Mouse (Mus musculus) gastrocnemius, postnatal 14 days (tissue): Measurements from ENCODE around the gene Gjb1. TPM values are rescaled to one million over a fixed set of nuclear protein-coding genes. Genes with fewer than 3 reads are reported as not detected.

ENCODE experiments used
- DNase-seq: peaks from one replicate; pipeline ENCODE4 v3.0.0; 2021; ENCODE audit warnings: mixed read lengths
- intact Hi-C: fragments of 180-260 bp; cut with DNase I; formaldehyde crosslinking; loops from one replicate; pipeline ENCODE4 v1.15.1; 2025; ENCODE audit warnings: low total_unique reads
- total RNA-seq, 2 experiments: library from RNA; stranded (reverse); gene quantifications; 2 replicates each; pipeline ENCODE4 v1.2.3; 2021

Gjb1 gene
- total RNA-seq, 2 experiments from 2014 or later, result 0.38 to 2.5 TPM

DNA sequence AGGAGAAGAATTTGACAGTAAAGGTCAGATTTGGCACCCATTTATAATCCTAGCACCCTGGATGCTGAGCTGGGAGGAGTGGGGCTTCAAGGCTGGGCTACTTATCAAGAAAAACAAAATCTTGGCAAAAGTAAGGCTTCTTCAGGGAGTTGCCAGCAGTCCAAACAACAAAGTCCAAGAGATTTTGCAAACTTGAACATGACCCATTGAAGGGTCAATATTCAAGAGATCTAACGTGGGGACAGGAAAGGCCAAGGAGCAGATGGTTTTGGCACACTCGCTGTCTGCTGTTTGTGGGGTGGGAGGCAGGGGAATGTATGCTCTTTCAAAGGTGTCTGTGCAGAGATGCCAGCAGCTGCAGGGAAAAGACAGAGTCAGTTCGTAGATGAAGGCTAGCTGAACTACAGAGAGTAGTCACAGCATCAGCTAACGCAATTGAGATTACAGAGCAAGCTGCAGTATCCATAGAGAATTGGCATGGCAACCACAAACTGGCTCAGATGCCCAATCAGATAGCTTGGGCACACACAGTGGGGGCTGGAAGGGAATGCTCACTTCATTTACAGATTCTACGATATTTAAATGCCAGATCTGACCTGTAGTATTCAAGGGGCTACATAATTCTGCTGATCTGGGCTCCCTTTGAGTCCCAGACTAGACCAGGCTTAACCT lies 12.8 kb downstream of the Gjb1 start:
- no peak for DNase-seq
- intact Hi-C loops, result no loop called here

- intact Hi-C loops, result no loop called here
- no peak for DNase-seq
These were observed 18.2 kb downstream of the Gjb1 start for GRCm38 (mm10) chrX:101394341-101394740.

DNA sequence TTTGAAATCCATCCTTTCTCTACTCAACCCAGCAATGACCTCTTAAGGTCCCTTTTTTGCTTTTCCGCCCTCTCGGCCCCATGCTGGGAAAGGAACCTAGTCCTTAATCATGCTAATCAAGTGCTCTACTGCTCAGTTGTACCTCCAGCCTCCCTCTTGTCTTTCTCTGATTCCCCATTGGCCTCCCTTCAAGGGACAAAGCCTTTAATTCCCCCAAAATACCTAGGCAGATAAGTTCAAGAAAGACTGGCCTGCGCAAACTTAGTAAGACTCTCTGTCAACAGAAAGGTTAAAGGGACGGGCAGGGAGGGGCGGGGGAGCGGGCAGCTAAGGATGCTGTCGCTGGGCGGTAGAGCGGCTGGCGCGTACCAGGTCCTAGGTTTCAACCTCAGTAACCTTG lies 20.3 kb downstream of the Gjb1 start:
- intact Hi-C loops, result no loop called here
- no peak for DNase-seq

DNA sequence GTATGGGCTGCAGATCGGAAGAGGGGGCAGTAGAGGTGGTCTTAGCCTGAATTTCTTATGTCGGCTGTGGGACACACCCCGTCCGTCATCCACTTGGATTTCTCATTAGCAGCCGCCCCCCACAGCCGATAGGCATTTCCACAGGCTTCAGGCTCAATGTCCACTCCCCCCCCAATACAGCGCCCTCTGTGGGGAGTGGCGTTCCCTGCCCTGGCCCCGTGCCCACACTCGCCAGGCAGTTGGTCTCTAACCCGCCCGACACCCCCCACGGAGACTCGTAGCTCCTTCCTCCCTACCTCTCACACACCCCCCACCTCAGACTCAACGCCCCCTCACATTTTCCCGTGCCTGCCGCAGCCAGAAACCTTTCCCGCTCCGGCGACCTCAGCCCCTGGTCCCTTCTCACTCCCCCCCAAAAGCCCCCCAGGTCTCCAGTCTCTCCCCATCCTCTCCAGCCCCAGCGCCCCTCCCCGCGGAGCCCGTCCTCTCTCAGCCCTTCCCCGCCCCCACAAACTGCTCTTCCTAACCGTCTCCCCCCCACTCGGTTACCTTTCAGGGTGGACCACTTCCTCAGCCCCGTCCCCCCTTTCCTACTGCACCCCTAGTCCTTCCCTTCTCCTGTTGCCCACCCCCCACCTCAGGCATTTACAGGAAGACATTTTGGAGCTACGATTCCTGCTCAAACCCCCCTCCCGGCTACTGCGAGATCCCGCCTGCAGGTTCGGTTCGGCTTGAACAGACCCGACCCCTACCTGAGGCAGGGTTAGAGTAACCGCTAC lies 43.0 kb downstream of the Gjb1 start:
- intact Hi-C loops, result no loop called here
- DNase-seq, result peak; percentile 63

GRCm38 (mm10) chrX:101419725-101420699 lies 43.8 kb downstream of the Gjb1 start:
- intact Hi-C loops, result no loop called here
- DNase-seq, result peak; percentile 89

GRCm38 (mm10) chrX:101420700-101421095 lies 44.5 kb downstream of the Gjb1 start, which contains the start of gene Zmym3:
Zmym3 (minus strand) TSS chrX:101420849.
- no peak for DNase-seq
- intact Hi-C loops, result no loop called here

DNA sequence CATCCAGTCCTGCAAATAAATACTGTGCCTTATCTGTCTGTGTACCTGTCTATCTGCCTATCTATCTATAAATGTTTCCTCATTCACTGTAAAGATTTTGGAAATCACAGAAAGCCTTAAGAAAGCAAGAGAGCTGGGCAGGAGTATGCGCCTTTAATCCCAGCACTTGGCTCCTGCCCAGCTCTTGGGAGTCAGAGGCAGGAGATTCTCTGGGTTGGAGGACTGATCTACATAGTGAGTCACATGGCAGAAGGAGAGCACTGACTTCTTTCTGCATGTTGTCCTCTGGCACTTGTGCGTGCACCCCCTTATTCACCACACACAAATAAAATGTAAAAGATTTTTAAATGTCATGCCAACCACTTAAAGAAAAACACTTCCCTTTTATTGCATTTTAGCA lies 47.3 kb downstream of the Gjb1 start:
- no peak for DNase-seq
- intact Hi-C loops, result no loop called here

DNA sequence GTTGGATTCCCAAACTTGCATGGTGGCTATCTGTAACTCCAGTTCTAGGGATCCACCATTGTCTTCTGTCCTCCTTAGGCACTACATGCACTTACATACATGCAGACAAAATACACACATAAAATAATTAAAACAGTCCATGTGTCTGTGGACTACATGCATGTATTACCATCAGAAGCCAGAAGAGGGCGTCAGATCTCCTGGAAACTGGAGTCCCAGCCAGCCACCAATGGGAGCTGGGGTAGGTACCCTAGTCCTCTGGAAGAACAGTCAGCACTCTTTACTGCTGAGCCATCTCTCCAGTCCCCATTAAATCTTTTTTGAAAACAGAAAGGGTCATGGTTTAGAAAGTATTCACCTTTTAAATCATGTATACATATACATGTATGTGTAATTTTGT lies 51.6 kb downstream of the Gjb1 start:
- intact Hi-C loops, result no loop called here
- DNase-seq, result no peak

DNA sequence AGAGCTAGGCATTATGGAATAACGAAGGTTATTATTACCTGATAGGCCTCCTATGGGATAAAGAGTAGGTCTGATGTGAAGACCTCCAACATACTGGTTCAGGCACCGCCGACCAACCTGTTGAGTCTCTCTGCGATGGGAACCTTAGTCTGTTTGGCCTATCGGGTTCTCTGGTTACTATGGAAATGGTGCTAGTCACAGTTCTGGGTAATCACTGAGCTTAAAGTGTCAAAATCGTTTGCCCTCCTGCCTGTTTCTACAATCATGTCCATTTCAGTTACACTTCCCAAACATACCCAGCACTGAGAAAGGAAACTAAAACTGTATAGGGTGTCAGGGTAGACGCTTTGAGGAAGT lies 52.6 kb downstream of the Gjb1 start:
- intact Hi-C loops, result no loop called here
- no peak for DNase-seq

DNA sequence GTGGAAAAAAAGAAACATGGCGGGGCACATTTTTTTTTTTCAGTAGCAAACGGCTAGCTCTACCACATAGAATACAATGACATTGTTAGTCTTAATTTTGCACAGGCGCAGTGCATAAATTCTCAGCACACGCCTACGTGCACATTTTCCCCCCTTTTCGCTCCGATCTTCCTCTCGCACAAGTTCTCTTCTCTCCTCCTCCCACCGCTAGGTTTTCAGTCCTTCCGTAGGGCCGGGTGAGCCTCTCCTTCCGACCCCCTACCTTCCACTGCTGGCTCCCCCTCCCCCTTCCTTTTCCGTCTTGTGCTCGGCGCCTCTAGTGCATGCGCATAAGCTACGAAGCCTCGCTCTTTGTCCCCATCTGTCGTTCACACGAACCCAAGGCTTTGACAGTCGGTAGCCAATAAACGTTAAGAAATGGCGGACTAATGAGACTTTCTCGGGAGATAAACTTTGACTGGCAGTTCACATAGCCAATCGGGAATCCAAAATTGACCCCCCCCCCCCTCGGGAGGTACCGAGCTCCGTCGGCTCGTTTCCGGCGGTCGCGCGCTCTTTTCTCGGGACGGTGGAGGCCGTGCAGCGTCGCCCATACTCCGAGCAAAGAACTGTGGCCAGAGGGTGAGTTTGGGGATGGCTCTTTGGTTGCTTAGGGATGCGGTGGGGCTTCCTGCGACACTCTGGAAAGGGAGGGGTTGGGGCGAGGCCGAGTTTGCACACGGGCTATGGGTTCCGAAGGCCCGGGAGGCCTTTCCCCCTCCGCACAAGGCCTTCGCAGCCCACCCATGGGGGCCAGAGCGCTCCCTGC lies 53.2 kb downstream of the Gjb1 start, which contains the start of gene Nono:
Gene Nono (plus strand): TSS at position 177 of the 808 bp plus-strand sequence.
- DNase-seq, result peak; percentile 74
- intact Hi-C loops, result no loop called here

GRCm38 (mm10) chrX:101429976-101430375 lies 53.8 kb downstream of the Gjb1 start:
- no peak for DNase-seq
- intact Hi-C loops, result no loop called here

Other genes with a start within 250 kb of the Gjb1 start
- 10 to 100 TPM; 37.3 to 41.3 TPM for gene Snx12, start 153.8 kb upstream of the Gjb1 start, total RNA-seq
- 10 to 100 TPM; 42.1 to 50.3 TPM for gene Foxo4, start 121.8 kb upstream of the Gjb1 start, total RNA-seq
- gene Gm614, start 112.4 kb upstream of the Gjb1 start, total RNA-seq, result not detected
- 1 to 10 TPM; 5.2 to 7.1 TPM for gene Il2rg, start 108.1 kb upstream of the Gjb1 start, total RNA-seq
- gene Gm20489, start 107.4 kb upstream of the Gjb1 start, total RNA-seq, result not detected
- gene Med12, start 102.3 kb upstream of the Gjb1 start, total RNA-seq, result 10 to 100 TPM; 15.0 to 19.7 TPM
- gene Nlgn3, start 77.2 kb upstream of the Gjb1 start, total RNA-seq, result under 1 TPM; 0.18 to 0.66 TPM
- 1 to 10 TPM; 8.6 to 8.8 TPM for gene Zmym3, start 44.5 kb downstream of the Gjb1 start, total RNA-seq
- 10 to 100 TPM; 63.1 to 68.9 TPM for gene Nono, start 52.9 kb downstream of the Gjb1 start, total RNA-seq
- 100 to 1,000 TPM; 459 to 479 TPM for gene Itgb1bp2, start 72.7 kb downstream of the Gjb1 start, total RNA-seq
- gene Taf1, start 156.4 kb downstream of the Gjb1 start, total RNA-seq, result 1 to 10 TPM; 7.9 to 8.5 TPM